Mouse (Mus musculus): Measurements from ENCODE around the gene Cdc25b.

DNA sequence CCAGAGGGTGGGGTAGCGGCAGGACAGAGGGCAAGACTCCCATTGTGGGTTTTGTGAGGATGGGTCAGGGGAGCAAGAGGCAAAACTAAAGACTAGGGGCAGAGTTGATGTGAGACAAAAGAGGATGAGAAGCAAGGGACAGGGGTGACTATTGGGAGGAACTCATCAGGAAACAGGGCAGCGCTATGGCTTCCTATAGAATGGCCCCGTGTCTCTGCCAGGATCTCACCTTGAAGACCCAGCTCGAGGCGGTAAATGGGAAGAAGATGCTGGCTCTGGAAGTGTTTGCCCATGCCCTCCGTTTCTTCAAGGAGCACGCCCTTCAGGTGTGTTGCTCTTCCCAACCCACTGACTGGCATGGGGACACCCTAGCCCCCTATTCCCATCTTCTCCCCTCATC is 48.0 kb upstream of the Cdc25b start:
- TF ChIP-seq POLR2A (IDR thresholded peaks at IDR 0.05; ENCODE audit: low read depth, low read length): no peak
- TF ChIP-seq CTCF (IDR thresholded peaks at IDR 0.05; ENCODE audit: borderline replicate concordance, insufficient read depth, low read length): no peak
